Mouse (Mus musculus) c-Kit-positive CD71-negative TER-119-negative erythroid progenitor cells, embryonic 14.5 days (primary cell): ENCODE measurements around the gene Rab3ip.

Source experiments
- DNase-seq: peaks from one replicate; pipeline ENCODE4 v3.0.0-alpha.2; 2013; ENCODE audit warnings: low read depth

Gene Rab3ip

DNA sequence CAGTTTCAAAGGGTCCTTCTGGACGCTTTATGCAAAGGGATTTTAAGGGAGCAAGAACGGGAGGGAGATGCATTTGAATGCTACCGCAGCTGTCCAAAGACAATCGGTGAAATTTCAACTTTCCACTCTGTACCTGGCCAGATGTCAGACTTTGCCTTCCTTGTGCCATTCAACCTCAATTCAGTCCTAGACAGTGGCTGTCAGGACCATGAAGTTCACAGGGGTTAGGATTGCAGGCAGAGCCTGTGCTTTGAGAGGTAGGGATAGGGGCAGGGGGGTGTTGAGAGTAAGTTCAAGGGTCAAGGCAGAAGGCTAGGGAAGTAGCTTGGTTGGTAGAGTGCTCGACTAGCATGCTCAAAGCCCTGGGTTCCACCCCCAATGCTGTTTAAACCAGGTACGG lies 79.8 kb downstream of the Rab3ip start:
- no peak for DNase-seq
